Mouse (Mus musculus) cerebellum, adult 11 months (tissue): ENCODE measurements around the gene Kcnj12.

Experiments
- DNase-seq: peaks from one replicate; pipeline ENCODE4 v3.0.0; 2022

The Kcnj12 gene

DNA sequence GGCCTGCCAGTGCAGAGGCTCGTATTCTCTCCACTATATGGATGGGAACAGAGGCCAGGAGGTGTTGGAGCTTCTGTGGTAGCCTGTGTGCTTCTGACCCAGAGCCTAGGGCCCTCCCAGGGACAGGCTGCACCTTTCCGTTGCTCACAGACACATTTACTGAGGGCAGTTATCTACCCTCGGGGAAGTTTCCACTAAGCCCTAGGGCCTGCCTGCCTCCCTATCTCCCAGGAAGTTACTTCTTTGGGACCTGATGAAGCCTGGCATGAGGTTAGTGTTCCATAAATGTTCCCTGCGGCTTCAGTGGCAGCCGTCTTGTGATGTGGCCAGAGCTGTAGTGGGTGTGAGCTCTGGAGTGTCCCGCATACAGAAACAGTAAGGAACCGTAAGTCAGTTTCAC lies 3.2 kb downstream of the Kcnj12 start:
- peak; percentile 38 for DNase-seq

DNA sequence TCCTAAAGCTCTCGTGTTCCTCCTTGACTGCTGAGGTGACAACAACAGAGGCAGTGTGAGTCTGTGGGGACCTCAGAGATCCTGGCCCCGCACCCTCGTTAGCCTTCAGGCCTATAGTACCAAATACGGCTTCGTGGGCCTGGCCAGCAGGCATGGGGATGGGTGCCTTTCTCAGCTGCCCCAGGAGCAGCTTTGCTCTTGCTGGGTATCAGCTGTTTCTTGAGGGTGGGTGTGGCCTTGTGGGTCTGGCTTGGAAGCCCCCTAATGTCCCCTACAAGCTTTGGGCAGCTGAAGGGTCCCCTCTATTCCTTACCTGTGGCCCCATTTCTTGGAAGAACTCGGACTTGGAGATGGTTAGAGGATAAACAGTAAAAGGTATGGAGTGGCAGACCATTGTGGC lies 4.0 kb downstream of the Kcnj12 start:
- DNase-seq, result no peak

DNA sequence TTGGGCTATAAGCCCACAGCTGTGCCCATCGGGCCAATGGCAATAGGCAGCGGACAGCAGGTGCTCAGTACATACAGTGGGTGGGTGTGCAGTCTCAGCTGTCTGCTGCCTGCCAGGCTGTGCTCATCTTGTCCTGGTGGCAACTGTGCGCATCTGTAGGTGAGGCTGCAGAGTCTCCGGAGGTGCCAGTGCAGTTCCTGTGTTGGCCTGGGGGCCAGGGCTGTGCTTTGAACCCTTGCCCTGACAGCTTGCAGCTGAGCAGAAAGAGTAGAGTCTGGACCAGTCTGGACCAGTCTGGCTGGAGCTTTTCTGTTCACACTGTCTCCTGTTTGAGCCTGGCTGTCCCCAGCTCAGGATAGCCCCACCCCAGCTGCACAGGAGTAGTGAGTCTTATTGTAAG lies 4.8 kb downstream of the Kcnj12 start:
- peak; percentile 50 for DNase-seq

DNA sequence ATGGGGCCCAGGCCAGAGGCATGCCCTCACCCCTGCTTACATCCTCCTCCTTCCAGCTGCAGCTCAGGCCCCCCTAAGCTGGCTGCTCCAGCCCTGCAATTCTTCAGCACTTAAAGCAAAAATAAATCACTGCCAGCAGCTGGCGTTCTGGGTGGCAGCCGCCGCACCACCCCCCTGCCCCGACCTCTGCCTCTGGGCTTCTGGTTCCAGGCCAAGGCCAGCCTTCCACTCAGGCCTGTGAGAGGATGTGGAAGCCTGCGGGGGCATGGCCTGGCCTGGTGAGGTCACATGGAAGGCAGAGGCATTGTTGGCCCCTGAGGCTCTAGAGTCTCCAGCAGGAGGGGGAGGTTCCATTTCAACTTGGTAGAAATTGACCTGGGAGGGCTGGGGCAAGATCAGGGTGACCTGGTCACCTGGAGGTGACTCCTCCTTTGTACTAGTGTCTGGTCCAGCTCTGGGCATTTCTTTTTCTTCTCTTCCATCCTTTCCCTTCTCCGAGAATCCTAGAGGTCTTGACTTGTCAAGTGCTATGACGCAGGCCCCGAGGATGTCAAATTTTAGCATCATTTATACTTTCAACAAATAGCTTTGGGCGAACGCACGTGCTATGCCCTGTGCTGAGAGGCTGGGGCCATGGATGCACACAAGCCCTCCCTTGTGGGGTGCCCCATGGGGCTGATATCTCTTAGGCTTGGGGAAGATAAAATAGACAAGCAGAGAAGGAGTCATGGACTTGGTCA lies 6.0 kb downstream of the Kcnj12 start:
- peak; percentile 57 for DNase-seq

DNA sequence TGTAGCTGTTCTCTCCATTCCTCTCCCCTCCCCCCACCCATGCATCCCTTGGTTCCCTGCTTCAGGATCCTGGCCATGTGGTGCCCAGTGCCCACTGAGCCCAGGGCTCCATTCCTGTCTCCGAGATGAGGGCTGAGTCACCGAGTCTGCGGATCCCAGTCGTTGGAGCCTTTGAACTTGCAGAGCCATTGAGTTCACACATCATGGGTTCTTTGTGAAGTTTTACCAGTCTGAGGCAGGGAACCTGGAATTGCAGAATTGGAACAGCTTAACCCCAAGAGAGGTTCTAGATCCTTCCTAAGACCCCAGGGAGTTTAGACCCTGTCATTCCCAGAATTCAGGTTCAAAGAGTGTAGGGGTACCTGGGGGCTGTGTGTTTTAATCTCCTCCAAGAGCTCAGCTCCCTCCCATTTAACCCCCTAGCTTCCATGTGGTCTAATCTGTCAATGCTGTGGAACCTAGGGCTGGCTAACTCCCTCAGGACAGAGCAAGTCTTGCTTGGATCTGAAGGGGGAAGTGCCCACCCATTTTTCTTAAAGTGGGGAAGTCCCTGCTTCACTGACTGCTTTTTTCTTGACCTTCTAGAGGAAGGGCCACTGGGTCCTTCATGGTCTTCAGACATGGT lies 6.9 kb downstream of the Kcnj12 start:
- peak; percentile 49 for DNase-seq

DNA sequence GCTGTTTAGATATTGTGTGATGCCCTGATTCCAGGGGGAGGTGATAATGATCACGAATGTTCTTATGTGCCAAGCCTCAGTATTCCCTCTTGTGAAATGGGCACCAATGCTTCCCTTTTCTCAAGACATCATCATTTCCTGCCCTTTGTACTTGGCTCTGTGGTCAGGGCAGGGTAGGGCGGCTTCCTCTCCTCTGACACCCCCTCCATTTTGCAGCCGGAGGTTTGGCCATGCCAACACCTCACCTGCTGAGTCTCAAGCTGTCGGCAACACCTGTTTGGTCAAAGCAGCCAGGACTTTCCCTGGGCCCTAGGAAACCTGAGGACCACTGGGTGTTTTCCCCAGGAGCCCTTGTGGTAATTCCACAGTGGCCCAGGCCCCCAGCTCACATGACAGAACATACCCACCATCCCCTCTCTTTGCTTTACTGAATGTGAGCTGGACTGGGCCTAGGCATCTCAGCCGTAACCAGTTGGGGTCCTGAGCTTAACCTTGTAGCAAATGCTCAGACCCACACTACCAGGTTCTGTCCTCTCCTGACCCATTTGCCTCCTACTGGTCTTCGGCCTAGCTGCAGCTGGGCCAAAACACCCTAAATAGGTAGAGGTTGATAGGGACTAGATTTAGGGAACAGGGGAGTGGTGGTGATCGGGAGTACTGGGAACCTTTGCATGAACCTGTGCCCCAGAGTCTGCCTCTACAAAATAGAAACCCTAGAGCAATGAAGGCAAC lies 7.7 kb downstream of the Kcnj12 start:
- DNase-seq, result peak; percentile 95

DNA sequence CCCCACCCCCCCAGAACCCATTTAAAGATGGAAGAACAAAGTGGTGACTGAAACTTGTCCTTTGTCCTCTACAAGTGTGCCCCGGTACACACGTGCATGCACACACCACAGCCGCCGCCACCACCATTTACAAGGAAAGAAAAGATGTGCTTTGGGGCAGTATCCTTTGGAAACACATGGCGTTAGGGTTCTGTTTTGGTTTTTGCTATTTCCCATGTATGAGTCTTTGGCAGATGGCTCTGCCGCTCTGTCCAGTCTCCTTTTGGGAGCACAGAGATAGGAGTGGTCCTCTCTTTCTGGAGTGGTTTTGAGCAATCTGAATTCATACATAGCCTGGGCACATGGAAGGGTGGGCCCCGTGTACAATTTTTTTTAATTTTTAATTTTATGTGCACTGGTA lies 8.8 kb downstream of the Kcnj12 start:
- DNase-seq, result no peak

DNA sequence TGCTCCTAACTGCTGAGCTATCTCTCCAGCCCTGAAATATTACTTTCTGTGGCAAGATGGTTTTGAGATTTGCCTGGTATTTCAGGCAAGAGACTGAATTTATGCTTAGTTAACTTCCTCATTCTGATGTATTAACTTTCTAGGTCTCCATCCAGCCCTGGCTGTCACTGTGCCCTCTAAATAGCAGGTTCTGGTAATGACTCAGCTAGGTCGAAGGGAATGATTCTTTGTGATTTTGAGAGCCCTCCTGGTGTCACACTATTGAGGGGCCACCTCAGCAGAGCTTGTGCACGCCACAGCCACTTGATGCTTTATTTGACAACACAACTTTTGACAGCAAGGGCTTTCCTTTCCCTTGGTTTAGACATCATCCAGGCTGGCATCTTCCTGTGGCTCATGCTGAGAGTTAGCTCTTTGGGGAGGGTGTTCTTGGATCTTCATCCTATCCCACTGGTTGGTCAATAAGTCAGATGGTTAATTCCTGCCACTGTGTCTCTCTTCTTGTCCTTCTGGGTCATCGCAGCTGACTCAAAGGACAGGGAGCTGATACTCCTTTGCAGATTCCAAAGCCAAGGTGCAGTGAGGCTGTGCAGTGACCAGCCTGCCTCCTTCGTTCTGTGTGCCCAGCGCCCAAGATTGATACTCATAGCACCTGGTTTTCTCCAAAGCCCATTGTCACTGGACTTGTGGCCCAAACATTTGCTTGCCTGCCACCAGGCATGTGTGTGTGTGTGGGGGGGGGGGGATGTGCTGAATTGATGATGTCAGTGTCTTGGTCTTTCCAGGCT lies 9.5 kb downstream of the Kcnj12 start:
- no peak for DNase-seq

DNA sequence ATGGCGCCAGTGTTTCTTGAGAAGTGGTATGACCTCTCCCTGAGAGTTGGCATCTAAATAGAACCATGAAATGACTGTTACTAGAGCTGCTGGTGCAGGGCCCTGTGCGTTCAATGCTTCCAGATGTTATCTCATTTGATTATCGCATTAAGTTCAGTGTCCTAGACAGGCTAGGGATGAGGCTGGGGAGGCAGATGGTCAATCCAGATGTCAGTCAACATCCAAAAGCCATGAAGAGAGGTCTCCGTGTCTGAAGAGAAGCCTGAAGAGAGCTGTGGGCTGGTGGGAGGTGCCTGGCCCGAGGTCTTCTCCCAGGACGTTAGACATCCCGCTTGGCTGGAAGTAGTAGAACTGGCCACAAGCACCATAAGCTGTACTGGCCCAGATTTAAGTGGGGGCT lies 10.1 kb downstream of the Kcnj12 start:
- no peak for DNase-seq

DNA sequence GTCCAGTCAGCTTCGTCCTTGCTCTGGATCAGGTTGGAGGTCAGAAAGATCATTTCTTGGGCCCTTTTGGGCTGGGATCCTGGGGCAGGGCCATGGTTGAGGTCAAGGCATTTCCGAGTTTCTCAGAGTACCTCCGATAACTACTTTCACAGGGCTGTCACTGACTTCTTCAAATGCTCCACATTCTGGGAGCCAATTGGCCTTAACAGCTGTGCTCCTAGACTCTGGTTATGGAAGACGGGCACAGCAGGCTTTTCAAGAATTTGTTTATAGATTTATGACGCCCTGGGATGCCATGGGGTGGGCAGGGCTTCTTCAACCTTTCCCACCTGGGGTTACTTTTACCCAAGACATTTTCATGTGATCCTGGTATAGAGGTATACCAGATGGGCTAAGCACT lies 10.8 kb downstream of the Kcnj12 start:
- DNase-seq, result no peak

DNA sequence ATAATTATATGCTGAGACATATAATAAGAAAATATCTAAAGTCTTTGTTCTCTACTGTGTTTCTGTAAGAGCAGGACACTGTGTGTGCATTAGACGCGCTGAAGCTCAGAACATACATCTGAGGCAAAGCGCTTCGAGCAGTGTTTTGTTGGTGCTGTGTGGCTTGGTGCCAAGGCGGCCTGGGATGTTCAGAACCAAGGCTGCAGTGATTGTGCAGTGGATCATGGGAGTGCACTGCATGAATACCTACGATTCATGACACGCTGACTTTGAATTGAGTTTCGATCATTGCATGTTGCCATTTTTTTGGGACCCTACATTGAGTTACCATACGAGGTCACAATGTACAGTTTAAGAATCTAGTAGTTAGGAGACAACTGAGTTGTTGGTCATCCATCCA lies 14.3 kb downstream of the Kcnj12 start:
- DNase-seq, result no peak

DNA sequence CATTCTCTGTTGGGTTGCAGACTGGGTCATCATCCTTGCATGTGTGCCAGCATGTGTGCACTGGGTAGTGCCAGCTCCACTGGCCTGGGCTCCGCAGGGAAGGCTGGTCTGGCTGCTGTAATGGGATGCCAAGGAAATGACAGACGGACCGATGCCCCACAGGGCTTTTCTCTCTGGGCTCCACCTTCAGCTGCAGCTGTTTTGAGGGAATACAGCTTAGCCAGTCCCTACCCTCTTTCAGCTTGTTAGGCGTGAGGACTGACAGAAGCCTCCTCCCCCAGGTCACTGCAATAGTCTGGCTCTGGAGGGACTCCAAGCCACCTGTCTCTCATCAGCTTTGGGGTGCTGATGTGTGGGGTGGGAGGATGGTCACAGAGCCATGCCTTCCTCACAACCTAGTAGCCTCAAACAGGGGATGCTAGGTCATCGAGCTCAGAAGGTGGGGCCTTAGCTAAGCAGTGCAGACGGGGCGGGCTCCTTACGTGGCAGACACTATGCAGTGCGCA lies 16.0 kb downstream of the Kcnj12 start:
- DNase-seq, result peak; percentile 70

DNA sequence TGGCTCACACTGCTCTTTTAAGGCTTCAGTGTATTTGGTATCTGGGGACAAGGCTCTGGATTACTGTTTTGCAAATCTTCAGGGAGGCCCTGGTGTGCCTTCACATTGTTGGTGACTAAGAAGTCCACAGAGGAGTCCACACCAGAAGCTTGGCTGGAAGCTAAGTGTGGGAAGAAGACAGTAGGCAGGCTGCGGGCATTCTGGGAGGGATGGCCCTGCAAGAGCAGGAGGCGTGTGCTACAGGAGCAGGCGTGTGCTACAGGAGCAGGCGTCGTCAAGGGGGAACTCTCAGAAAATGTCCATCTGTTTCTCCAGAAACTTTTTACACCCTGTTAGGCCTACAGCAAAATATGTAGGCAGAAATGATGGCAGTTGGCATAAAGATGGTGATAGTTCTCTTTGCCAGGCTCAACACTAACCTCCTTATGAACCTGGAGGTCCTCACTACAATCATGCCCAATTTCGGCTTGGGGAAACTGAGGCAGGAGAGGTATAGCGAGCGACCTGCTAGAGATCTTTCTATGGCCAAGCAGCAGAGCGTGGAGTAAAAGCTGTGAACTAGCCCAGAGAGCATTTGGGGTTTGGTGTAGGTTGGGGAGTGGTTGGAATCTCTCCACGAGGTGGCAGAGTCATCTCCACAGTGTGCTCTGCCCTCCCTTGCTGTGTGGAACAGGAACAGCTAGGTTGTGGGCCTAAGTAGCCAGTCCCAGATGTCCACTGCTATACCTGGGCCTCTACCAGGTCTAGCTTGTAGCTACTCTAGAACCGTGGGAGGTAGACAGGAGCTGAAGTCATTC lies 18.7 kb downstream of the Kcnj12 start:
- DNase-seq, result peak; percentile 47

DNA sequence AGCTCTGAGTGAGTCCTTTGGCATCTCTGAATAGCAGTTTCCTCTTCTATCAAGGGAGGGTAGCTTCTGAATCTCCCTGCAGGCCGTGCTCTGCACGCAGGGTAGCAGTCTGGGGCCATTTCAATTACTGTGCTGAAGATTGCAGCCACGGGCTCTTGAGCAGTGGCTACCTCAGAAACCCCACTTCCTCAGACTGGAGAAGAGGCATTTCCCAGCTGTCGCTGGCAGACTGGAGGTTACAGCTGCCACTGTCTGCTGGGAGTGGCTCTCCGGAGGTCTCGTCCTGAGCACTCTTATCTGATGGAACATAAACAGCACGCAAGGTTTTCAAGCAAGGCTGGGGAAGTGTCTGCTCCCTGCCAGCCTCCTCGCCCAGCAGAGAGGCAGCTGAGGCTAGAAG lies 20.2 kb downstream of the Kcnj12 start:
- peak; percentile 33 for DNase-seq

DNA sequence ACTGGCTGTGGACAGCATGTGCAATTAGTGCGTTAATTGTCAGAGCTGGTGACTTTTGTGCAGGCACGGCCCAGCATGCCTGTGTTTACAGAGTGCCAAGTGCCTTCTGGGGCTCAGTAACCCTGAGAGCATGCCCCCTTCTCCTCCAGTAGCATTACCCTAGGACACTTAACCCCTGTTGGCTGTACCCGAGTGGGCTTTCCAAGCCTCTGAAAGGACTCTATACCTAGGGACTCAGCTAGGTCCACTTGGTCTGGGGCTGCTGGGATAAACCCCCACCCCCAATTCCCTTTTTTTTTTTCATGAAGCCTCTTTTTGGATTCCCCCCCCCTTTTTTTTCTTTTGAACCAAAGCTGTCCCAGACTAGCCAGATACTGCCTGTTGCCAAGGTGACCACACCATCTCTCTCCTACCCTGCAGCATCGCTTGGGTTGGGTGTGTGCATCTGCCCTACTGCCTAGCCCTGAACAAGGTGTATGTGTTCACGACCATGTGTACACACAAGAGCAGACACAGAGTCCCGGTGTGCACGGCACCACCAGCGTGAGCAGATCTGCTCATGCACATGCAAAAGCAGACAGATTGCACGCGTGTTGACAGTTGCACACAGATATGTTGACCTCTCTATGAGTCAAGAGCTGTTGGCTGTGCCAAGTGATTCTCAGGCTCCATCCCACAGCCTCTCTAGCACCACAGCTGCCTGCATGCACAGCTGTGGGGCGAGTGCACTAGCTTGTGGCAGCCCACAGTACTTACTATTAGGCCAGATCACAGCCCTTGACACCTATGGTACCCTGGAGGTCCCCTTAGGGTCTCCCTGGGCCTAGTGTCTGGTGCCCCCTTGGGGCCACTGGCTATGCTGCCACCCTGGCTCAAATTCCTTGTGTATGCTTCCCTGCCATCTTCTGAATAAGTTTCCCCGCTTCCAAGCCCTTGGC lies 21.0 kb downstream of the Kcnj12 start:
- peak; percentile 31 for DNase-seq

DNA sequence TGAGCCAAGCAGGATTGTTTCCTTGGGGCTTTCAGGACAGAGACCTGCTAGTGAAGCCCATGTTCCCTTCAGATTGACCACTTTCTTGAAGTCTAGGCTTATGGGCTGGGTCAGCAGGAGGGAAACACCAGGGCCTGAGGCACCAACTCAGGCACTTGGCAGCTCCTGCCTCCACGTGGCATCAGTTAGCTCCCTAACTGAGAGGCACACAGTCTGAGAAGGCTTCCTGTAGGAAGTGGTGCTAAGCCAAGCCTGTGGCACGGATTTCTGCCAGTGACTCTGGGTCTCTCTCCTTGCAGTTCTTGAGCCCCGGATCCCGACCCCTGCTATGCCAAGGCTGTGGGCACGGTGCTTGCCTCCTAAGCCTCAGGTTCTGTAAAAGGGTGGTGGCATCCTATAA lies 22.4 kb downstream of the Kcnj12 start:
- peak; percentile 29 for DNase-seq

DNA sequence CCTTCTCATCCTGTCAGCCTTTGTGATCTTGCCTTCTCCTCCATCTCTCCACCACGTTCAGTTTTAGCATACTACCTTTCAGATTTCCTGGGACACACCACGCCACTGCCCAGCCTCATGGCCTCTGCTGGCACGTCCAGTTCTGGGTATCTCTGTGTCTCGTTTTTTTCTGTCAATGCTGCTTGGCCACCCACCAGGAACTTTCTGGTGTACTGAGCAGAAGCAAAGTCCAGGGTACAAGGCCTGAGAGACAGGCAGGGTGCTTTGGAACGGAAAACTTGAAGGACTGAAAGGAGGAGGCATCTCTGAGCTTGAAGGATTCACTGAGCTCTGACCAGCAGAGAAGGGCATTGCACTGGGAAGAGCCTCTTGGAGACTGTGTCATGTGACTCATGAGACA lies 25.1 kb downstream of the Kcnj12 start:
- DNase-seq, result peak; percentile 22

DNA sequence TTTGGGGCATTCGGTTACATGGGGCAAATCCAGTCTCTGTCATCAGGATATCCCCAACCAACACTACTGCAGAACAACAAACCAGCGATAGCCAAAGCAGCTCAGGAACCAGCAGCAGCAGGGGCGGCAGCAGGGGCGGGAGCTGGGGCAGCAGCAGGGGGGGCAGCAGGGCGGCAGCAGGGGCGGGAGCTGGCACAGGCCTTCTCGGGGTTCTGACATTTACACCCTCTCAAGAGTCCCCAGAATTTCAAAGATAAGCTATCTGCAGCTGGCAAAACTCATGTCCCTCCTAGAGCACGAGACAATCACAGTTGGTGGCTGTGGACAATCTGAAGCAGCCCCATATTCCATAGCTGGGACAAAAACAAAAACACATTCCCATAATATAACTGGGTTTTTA lies 28.8 kb downstream of the Kcnj12 start:
- DNase-seq, result no peak

DNA sequence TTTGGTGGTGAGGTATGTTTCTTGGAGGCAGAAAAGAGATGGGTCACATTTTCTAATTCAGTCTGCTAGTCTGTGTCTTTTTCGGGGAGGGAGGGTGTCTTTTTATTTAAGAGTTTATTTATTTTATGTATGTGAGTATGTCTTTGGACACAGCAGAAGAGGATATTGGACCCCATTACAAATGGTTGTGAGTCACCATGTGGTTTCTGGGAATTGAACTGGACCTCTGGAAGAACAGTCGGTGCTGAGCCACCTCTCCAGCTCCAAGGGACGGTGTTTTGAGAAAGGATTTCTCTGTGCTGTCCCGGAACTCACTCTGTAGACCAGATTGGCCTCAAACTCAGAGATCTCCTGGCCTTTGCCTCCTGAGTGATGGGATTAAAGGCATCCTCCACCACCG lies 34.5 kb downstream of the Kcnj12 start:
- DNase-seq, result no peak

DNA sequence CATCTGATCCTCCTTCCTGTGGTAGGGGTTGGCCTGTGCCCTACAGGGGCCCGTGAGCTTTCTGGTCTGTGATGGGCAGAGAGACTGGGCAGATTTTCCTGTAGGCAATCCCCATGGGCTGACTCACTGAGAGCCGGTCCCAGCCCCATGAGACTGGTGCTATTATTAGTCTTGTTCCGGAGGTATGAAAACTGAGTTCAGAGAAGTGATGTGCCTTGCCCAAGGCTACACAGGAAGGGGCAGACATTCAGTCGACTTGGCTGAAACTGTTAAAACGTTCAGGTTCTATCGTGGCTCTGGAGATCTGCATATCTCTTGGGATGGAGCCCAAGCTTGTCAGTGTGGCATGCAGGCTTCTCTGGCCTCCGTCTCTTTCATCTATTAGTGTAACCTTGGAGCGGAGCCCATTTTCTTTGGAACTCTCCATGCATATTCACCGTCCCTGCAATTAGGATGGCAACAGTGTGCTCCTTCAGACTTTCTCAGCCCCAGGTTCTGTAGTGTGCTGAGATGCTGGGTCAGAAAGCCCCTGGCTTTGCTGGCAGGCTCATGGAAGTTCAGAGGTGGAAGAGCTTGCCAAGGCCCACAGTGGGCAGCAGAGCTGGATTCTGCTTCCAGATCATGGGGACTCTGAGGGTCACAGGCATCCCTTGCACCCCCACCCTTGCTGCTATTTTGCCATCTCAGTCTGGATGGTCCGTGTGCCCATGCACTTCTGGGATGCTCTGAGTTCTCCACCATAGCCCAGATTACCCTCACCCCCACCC lies 37.5 kb downstream of the Kcnj12 start:
- DNase-seq, result peak; percentile 37
